Mouse (Mus musculus) mouse embryonic stem cell (cell line): ENCODE data around the gene Fcrlb.

Experiments
- in situ Hi-C, 2 experiments: fragments of 300-500 bp; cut with MboI; formaldehyde crosslinking; loops; 1 replicate in 1 of 2; 3 replicates in 1 of 2; pipeline ENCODE4 v1.14.3; 2019 to 2020; ENCODE audit warnings: low sequenced_read_pairs in 2 of 2, low pct_unique_long_range_greater_than_20kb in 1 of 2, mixed read lengths in 1 of 2; ENCODE audit not compliant: unreplicated experiment in 1 of 2

Gene Fcrlb

DNA sequence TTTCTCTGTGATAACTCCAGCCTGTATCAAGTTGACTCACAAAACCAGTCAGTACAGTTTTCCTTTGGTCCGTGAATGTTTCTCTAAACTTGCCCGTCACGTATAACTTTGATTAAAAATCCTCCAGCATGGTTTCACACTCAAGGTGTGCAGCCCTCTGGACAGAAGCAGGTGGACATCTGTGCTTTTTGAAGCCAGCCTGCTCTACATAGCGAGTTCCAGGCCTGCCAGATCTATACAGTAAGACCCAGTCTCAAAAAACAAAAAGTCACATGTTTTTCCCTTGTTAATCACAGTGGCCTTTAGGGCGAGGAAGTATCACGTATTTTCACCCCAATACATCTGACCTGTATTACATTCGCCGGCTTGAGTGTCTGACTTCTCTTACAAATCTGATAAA lies 28.4 kb downstream of the Fcrlb start:
- in situ Hi-C loops: no loop called here

DNA sequence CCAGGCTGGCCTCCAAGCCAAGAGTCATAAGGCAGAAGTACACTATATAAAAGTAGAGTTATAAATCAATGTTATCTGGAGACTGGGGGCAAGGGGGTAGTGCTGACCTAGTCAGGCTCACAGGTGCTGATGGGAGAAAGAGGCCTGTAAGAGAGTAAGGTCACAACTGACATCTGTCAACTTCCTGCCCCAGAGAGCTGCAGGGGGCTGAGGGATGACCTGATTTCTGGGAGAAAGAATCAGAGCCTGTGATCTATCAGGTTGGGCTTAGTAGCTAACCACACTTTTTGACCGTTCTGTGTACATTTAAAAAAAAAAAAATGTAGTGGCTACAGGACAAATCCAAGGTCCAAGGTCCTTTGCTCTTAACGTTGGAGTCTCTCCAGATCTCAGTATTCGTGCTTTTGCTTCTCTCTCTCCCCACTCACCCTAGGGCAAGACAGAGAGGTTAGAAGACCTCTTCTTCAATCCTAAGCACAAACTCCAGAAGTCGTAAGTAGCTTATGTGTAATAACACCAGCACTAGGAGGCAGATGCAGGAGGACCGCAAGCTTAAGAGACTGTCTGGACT lies 29.7 kb downstream of the Fcrlb start:
- in situ Hi-C loops: no loop called here

DNA sequence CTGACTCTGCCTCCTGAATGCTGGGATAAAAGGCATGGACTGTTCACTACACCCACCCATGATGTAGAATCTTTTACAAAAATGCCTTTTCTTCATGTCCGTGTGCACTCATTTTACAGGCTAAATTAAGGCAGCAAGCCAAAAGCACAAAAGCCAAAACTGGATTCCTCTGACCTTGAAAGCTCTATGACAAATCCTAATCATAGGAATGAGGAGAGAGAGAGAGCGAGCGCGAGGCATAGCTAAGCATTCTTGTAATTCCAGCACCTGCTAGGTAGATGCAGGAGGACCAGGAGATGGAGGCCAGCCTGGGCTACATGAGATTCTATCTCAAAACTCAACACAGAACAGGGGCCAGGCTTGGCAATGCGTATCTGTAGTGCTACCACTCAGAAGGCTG lies 35.8 kb downstream of the Fcrlb start:
- in situ Hi-C loops: no loop called here

DNA sequence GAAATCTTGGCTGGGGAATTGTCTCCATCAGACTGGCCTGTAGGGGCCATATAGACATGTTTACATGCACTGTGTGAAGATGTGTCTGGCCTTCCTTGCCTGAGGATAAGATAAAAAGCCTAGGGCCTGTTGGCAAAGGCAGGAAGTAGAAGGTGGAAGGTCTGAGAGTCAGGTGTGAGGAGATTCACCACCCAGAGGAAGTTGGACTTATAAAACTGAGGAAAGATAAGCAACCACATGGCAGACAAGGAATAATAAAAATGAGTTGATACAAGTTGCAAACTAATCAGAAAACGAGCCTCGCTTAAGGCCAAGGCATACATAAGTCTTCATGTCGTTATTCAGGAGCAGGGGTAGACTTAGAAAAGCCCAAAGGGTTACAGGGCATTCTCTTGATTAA lies 37.1 kb downstream of the Fcrlb start:
- in situ Hi-C loops: no loop called here

DNA sequence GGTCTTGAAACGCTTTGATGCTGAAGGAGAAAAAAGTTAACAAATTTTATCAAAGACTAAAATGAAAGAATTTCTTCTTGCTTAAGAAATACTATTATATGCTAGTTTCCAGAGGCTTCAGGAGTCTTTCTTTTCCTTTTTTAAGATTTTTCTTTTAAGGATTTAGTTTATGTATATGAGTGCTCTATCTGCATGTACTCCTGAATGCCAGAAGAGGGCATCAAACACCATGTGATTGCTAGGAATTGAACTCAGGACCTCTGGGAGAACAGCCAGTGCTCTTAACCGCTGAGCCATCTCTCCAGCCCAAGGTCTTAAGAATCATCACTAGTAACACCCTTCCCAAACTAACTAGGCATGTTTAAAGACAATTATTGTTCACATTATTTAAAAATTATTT lies 40.8 kb downstream of the Fcrlb start:
- in situ Hi-C loops: no loop called here

DNA sequence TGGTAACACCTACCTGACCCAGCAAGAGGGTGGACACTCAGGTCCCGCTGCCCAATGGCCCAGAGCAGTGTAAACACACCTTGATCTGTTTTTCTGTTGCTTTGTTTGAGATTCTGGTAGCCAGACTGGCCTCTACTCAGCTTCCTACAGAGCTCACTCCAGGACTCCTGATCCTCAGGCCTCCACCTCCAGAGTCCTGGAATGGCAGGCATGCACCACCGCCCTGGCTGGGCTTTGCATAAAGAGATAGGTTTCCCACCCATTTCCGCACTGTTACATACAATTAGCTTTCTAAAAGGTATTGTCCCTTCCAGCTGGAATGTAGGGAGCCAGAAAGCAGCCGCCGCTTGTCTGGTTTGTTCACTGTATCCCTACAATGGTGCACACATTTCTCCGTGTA lies 41.3 kb downstream of the Fcrlb start:
- in situ Hi-C loops: no loop called here

DNA sequence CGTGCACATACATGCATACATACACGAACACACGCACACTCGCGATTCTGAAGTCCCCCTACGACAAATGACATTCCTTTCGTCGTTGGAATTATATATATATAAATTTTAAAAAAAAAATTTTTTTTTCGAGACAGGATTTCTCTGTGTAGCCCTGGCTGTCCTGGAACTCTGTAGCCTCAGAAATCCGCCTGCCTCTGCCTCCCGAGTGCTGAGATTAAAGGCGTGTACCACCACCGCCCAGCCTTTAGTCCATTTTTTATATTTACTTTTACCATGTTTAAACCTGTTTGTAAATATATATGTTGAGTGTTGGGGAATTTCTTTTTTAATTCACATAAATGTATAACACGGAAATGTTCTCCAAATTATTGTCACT lies 43.8 kb downstream of the Fcrlb start:
- in situ Hi-C loops: no loop called here

DNA sequence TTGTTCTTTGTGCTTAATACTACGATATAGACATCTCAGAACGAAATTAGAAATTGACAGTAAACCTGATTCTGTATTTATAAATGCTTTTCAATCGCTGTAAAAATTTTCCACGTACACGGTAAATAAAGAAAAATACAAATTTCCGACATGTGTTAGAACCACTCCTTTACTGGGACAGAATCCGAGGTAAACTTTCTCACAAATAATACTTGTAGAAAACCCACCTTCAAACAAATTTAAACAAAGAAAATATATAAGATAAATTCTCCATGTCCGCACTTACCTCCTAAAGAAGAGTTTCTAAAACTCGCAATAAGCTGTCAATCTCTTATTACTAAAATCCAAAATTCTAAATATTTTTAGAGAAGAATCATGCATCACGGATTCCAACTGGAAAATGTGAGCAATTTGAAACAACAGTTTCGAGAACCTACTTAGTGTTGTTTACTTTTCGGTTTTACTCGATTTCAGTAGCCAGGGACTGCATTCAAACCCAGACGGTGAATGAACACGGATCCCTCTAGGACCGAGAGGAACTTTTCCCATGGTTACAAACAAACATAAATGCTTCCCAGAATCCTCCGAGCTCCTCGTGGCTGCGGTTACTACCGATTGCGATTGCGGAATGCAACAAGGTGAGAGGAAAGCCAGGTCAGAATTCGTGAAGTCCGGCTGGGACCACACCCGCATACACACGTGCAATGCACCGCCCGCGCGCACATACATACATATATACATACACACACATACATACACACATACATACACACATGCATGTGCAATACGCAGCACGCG lies 44.4 kb downstream of the Fcrlb start:
- in situ Hi-C loops: no loop called here

DNA sequence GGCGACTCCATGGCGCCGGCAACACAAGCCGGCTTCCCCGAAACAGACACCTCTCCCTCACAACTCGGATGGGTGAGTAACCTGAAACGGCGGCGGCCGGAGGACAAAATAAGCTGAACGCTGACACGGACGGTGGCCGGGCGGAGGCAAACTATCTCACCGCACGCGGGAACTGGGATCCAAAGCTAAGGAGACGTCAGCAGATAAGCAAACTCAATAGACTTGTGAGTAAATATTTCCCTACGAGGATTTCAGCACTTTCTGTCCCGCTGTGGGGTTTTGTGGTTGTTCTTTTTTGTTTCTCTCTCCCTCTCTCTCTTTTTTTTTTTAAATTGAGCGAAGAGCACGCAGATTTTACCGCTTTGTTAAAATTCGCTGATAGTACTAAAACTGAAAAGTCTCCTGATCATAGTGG lies 45.0 kb downstream of the Fcrlb start, which contains the start of gene Atf6:
Gene Atf6 (minus strand): TSS at position 81 of the 415 bp plus-strand sequence.
- in situ Hi-C loops: no loop called here

DNA sequence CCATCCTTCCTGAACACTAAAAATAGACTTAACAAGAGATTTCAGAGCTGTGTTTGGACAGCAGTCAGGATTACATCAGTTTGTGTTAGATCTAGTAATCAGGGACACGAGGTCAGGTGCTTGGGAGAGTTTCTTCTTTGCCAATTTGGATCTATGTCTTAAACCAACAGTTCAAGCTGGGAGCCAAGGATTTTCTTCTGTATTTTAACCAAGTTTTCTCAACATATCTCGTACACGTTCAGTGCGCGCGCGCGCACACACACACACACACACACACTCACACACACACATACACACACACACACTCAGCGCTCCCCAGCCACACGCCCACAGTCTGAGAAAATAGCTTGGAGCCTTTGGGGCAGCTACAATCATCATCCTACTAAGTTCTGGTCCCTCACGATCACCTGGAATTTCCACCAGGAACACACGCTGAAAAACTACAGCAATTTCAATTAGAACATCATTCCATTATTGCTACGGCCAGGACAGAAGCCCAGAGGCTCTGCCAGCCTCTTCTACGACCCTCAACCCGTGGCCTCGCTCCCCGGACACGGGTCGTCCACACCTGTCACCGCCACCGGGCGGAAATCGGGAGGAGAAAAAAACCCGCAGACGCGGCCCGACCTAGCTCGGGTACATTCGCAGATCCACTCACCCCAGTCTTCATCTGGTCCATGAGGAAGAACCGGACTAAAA lies 45.6 kb downstream of the Fcrlb start:
- in situ Hi-C loops: no loop called here

DNA sequence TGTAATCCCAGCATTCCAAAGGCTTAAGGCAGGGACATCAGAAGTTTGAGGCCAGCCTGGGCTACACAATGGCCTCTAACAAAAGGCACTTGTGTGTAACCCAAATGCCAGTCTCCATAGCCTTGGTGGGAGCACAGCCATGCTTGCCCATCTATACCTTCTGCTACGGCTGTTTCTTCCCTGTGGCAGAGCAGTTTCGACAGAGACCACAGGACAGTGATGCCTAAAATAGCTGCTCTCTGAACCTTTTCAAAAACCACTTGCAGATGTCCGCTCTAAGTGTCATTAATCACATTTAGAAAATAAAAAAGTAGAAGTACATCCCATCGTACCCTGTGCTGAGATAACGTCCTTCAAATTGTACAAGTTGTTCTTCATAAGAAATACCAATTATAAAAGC lies 47.3 kb downstream of the Fcrlb start:
- in situ Hi-C loops: no loop called here

DNA sequence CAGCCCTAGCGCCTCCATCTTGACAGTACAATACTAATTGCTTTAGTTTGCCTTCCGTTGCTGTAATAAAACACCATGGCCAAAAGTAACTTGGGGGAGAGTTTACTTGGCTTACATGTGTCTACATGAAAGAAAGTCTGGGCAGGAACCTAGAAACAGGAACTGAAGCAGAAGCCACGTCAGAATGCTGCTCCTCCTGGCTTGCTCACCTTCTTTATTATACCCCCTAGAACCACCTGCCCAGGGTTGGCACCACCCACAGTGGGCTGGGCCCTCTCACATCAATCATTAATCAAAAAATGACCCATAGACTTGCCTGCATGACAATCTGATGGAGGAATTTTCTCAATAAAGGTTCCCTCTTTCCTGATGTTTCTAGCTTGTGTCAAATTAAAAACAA lies 48.0 kb downstream of the Fcrlb start:
- in situ Hi-C loops: no loop called here

DNA sequence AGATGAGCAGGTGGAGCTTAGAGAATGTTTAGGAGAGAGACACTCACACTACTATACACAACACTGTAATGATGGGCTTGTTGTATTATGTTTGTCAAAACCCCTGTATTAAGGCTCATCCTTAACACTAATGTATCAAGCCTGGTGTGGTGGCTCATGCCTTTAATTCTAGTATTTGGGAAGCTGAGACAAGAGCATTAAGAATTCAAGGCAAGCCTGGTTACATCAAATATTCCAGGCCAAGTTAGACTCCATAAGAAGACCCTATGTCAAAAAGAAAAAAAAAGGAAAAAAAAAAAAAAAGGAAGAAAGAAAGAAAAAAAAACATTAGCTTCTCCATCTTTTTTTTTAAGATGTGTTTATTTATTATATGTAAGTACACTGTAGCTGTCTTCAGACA lies 48.5 kb downstream of the Fcrlb start:
- in situ Hi-C loops: no loop called here

DNA sequence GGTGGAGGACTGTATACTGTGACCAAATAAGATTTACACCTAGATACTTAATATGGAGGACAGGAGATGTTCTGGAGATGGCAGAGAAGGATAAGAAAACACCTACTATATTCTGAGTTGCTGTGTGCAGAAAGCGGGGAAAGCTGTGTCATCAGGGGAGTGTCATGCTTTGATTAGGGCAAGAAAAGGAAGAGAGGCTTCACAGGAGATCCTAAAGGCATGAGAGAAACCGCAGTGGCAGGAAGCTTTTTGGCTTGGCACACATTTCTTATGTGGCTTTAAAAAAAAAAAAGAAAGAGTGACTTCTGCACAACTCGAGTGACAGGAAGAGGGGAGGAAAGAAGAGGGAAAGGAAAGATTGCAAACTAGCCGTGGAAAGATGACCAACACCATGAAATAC lies 49.7 kb downstream of the Fcrlb start:
- in situ Hi-C loops: no loop called here

DNA sequence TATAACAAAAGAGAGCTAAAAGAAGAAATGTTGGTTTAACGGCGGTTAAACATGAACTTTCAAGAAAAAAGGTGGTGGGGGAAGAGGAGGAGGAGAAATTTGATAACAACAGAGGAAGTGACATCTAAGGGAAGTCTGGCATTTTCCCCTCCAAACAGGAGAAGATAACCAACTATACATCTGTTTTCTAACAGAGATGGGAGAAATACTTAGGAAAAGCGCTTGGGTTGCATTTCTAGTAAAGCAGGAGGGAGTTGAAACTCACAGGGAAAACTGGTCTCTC lies 50.4 kb downstream of the Fcrlb start:
- in situ Hi-C loops: no loop called here

DNA sequence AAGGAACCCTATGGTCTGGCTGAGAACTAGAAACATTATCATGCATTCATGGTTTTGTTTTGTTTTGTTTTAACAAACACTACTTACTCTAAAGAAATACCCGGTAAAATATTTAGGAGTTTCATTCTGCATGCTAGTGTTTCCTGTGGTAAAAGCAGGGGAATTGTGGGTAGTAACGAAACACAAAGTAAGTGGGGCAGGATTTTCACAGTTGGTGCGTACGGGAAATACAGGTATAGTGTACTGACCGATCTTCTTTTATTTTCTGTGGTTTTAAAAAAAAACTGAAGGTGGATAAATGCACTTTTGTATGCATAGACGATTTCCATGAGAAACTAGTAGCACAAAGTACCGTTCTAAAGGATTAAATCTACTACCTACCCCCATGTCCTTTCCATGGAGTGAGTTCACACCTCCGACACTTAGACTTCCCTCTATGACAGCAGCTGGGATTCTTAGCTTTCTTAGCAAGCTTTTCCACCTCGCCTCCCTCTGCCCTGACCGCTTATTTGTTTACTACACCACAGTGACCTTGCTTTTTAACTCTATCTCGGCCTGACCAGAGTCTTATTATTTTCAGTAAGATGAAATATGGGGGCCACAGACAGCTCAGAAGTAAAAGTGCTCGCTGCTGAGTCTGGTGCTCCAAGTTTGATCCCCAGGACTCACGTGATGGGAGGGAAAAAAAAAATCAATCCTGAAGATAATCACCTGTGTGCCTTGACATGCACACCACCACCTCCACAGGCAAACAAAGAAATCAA lies 50.9 kb downstream of the Fcrlb start:
- in situ Hi-C loops: no loop called here

DNA sequence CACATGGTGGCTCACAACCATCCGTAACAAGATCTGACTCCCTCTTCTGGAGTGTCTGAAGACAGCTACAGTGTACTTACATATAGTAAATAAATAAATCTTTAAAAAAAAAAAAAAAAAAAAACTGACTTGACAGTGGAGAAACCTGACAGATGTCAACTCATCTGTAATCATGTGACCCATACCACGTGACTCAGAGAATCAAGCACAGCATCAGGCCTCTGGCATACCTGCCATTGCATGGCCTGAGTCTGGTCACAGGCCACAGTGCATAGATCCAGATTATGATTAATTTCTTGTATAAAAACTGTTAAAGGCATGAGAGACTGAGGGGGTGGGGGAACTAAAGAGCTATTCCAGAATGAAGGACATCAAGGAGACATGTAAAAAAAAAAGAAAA lies 53.9 kb downstream of the Fcrlb start:
- in situ Hi-C loops: no loop called here

DNA sequence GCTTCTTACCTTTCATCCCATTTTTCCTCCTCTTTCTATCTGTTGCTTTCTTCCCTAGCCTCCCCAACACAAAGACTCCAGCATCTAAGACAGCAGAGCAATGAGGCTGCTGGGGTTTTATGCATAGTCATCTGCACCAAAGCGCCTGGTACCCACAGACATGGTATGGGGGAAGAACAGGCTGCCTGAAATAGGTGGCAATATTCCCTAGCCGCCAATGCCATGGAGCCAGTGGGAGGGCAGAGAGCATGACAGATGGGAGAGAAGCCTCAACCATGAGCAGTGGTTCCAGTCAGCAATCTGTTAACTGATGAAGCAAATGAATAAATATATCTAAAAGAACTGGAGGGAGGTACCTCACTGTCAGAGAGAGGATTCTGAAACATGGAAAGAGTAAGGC lies 55.4 kb downstream of the Fcrlb start:
- in situ Hi-C loops: no loop called here
